Mouse (Mus musculus) lung, embryonic 16.5 days (tissue): ENCODE measurements around the gene Dkk2. TPM values are rescaled to one million over a fixed set of nuclear protein-coding genes. Genes with fewer than 3 reads are reported as not detected.

Source experiments
- ATAC-seq: fragments of 200-750 bp; cut with Nextera tagmentation; 2 replicates; pipeline ENCODE4 v1.8.0; 2017; ENCODE audit warnings: low read depth, mild to moderate bottlenecking, moderate library complexity
- H3K27ac ChIP-seq: fragments of 300-500 bp; sonication (generic); 2 replicates; pipeline ENCODE4 v1.5.1; 2014; ENCODE audit warnings: mild to moderate bottlenecking, control low read depth, low read length
- H3K27me3 ChIP-seq: fragments of 300-500 bp; sonication (generic); 2 replicates; pipeline ENCODE4 v1.6.1; 2014; ENCODE audit warnings: low read depth, low read length, mixed read lengths; ENCODE audit not compliant: control insufficient read depth, insufficient read depth
- H3K36me3 ChIP-seq: fragments of 300-500 bp; sonication (generic); 2 replicates; pipeline ENCODE4 v1.6.1; 2014; ENCODE audit warnings: low read length; ENCODE audit not compliant: control insufficient read depth, insufficient read depth
- H3K4me1 ChIP-seq: fragments of 300-500 bp; sonication (generic); replicated peaks from 2 replicates; pipeline ENCODE4 v1.6.1; 2014; ENCODE audit warnings: low read length, mixed read lengths; ENCODE audit not compliant: control insufficient read depth, insufficient read depth
- H3K4me2 ChIP-seq: fragments of 300-500 bp; sonication (generic); 2 replicates; pipeline ENCODE4 v1.6.1; 2014; ENCODE audit warnings: low read depth, low read length, control low read depth
- H3K4me3 ChIP-seq: fragments of 300-500 bp; sonication (generic); 2 replicates; pipeline ENCODE4 v1.5.1; 2014; ENCODE audit warnings: mild to moderate bottlenecking, low read length, control low read depth
- H3K9ac ChIP-seq: fragments of 300-500 bp; sonication (generic); 2 replicates; pipeline ENCODE4 v1.6.1; 2014; ENCODE audit warnings: low read length, control low read depth
- H3K9me3 ChIP-seq: fragments of 300-500 bp; sonication (generic); 2 replicates; pipeline ENCODE4 v1.6.1; 2016; ENCODE audit warnings: low read length; ENCODE audit not compliant: control insufficient read depth
- WGBS: fragments of 180-500 bp; shearing (Covaris S2); extraction: QIAGEN DNeasy Blood & Tissue Kit; methylation state at CpG from one replicate; pipeline ENCODE4 v1.1.7; 2014; 5-methylcytosine and 5-hydroxymethylcytosine counted together
- polyA plus RNA-seq: library from polyadenylated mRNA; unstranded; fragments of >200 nt; fragmentation: Nextera tagmentation; extraction: Ambion mirVana; gene quantifications from 2 replicates; pipeline ENCODE4 v1.2.1, GENCODE M21; 2015

Dkk2 gene
- polyA plus RNA-seq, 1 experiment from 2014 or later: 3.1 TPM

GRCm38 (mm10) chr3:132134502-132134901, 49.4 kb downstream of the Dkk2 start:
- Histone ChIP-seq H3K9ac (no peak overlapping the region), H3K27ac (no peak overlapping the region), H3K9me3 (no peaks in the 10 kb centered on the region), H3K4me3 (no peak overlapping the region), H3K27me3 (no peaks in the 10 kb centered on the region), H3K4me1 (no peaks in the 10 kb centered on the region), H3K36me3 (no peaks in the 10 kb centered on the region), H3K4me2 (no peak overlapping the region)
- 59% methylated on average over 1 of the region's 1 CpGs for WGBS
- ATAC-seq: no peak

- WGBS: 73% methylated on average over 11 of the region's 11 CpGs
- no peak overlapping the region for H3K27ac ChIP-seq
- no peaks in the 10 kb centered on the region for H3K27me3 ChIP-seq
- no peak for ATAC-seq
- no peaks in the 10 kb centered on the region for H3K4me1 ChIP-seq
- no peak overlapping the region for H3K4me3 ChIP-seq
- no peak overlapping the region for H3K4me2 ChIP-seq
- no peak overlapping the region for H3K9ac ChIP-seq
- H3K9me3 ChIP-seq: no peaks in the 10 kb centered on the region
- H3K36me3 ChIP-seq: no peaks in the 10 kb centered on the region
These were observed 52.8 kb downstream of the Dkk2 start for GRCm38 (mm10) chr3:132137802-132138378.

- no peak overlapping the region for H3K27ac ChIP-seq
- H3K4me1 ChIP-seq: no peaks in the 10 kb centered on the region
- no peaks in the 10 kb centered on the region for H3K9me3 ChIP-seq
- no peak for ATAC-seq
- H3K4me2 ChIP-seq: no peak overlapping the region
- no peaks in the 10 kb centered on the region for H3K36me3 ChIP-seq
- H3K9ac ChIP-seq: no peak overlapping the region
- no peak overlapping the region for H3K4me3 ChIP-seq
- WGBS: 56% methylated on average over 4 of the region's 4 CpGs
- H3K27me3 ChIP-seq: no peaks in the 10 kb centered on the region
These were observed 55.9 kb downstream of the Dkk2 start for GRCm38 (mm10) chr3:132141031-132141430.

GRCm38 (mm10) chr3:132149446-132150025, 64.4 kb downstream of the Dkk2 start:
- no peaks in the 10 kb centered on the region; the same call in 1 of the 2 replicates for H3K27me3 ChIP-seq
- no peak overlapping the region for H3K9ac ChIP-seq
- no peak overlapping the region for H3K4me2 ChIP-seq
- ATAC-seq: peak; percentile 49; the same call in 1 of the 2 replicates
- no peak overlapping the region for H3K27ac ChIP-seq
- H3K4me1 ChIP-seq: no peaks in the 10 kb centered on the region
- no peak overlapping the region for H3K4me3 ChIP-seq
- H3K9me3 ChIP-seq: no peaks in the 10 kb centered on the region
- H3K36me3 ChIP-seq: no peaks in the 10 kb centered on the region
- 42% methylated on average over 6 of the region's 6 CpGs for WGBS

- no peak overlapping the region for H3K4me2 ChIP-seq
- H3K9me3 ChIP-seq: no peaks in the 10 kb centered on the region
- no peak overlapping the region for H3K9ac ChIP-seq
- H3K4me3 ChIP-seq: no peak overlapping the region
- 83% methylated on average over 2 of the region's 2 CpGs for WGBS
- no peak for ATAC-seq
- H3K27me3 ChIP-seq: no peaks in the 10 kb centered on the region
- no peaks in the 10 kb centered on the region for H3K4me1 ChIP-seq
- no peak overlapping the region for H3K27ac ChIP-seq
- H3K36me3 ChIP-seq: no peaks in the 10 kb centered on the region
These were observed 73.7 kb downstream of the Dkk2 start for GRCm38 (mm10) chr3:132158817-132159216.

GRCm38 (mm10) chr3:132168911-132169310, 83.8 kb downstream of the Dkk2 start:
- H3K4me1 ChIP-seq: no peaks in the 10 kb centered on the region
- H3K9ac ChIP-seq: no peak overlapping the region
- no peaks in the 10 kb centered on the region for H3K27me3 ChIP-seq
- H3K27ac ChIP-seq: no peak overlapping the region
- WGBS: 81% methylated on average over 3 of the region's 3 CpGs
- no peak overlapping the region for H3K4me3 ChIP-seq
- no peaks in the 10 kb centered on the region for H3K9me3 ChIP-seq
- H3K4me2 ChIP-seq: no peak overlapping the region
- H3K36me3 ChIP-seq: no peaks in the 10 kb centered on the region
- ATAC-seq: no peak

- H3K27me3 ChIP-seq: no peaks in the 10 kb centered on the region
- H3K27ac ChIP-seq: no peak overlapping the region
- WGBS: 79% methylated on average over 12 of the region's 12 CpGs
These were observed 101.9 kb downstream of the Dkk2 start for GRCm38 (mm10) chr3:132186888-132187552.

GRCm38 (mm10) chr3:132201950-132202349, 116.9 kb downstream of the Dkk2 start:
- Histone ChIP-seq H3K4me2 (no peak overlapping the region), H3K4me3 (no peak overlapping the region), H3K27me3 (no peaks in the 10 kb centered on the region), H3K9me3 (no peaks in the 10 kb centered on the region), H3K36me3 (no peaks in the 10 kb centered on the region), H3K9ac (no peak overlapping the region), H3K27ac (no peak overlapping the region), H3K4me1 (no peaks in the 10 kb centered on the region)
- 42% methylated on average over 4 of the region's 4 CpGs for WGBS
- no peak for ATAC-seq

More at GRCm38 (mm10) chr3:132186888-132187552, 101.9 kb downstream of the Dkk2 start:
- H3K4me2 ChIP-seq: no peak overlapping the region
- no peaks in the 10 kb centered on the region for H3K4me1 ChIP-seq
- no peak overlapping the region for H3K4me3 ChIP-seq
- no peaks in the 10 kb centered on the region for H3K36me3 ChIP-seq
- no peaks in the 10 kb centered on the region for H3K9me3 ChIP-seq
- H3K9ac ChIP-seq: no peak overlapping the region
- no peak for ATAC-seq

GRCm38 (mm10) chr3:132202665-132203064, 117.6 kb downstream of the Dkk2 start:
- ATAC-seq: no peak
- Histone ChIP-seq H3K36me3 (no peaks in the 10 kb centered on the region), H3K4me1 (no peaks in the 10 kb centered on the region), H3K9ac (no peak overlapping the region), H3K4me3 (no peak overlapping the region), H3K4me2 (no peak overlapping the region), H3K27me3 (no peaks in the 10 kb centered on the region), H3K27ac (no peak overlapping the region), H3K9me3 (no peaks in the 10 kb centered on the region)
- 81% methylated on average over 5 of the region's 5 CpGs for WGBS
